Mouse (Mus musculus) stomach, postnatal 0 days (tissue): ENCODE measurements around the gene Fth1.

Source experiments
- CTCF ChIP-seq: IDR thresholded peaks from 2 replicates; pipeline ENCODE4 v1.5.1; 2016; ENCODE audit warnings: antibody characterized with exemption, low read depth, mild to moderate bottlenecking, moderate library complexity
- EP300 ChIP-seq: optimal IDR thresholded peaks from 2 replicates; pipeline ENCODE3; 2016; ENCODE audit warnings: antibody characterized with exemption

- no peak for TF ChIP-seq CTCF
- no peak for TF ChIP-seq EP300
These were observed 35.8 kb downstream of the Fth1 start for GRCm38 (mm10) chr19:10016151-10016550.
